Mouse (Mus musculus): Measurements from ENCODE around the gene Esr1. TPM values are rescaled to one million over a fixed set of nuclear protein-coding genes. Genes with fewer than 3 reads are reported as not detected.

Gene Esr1
- polyA plus RNA-seq, 1 experiment from 2014 or later, result 0.05 TPM

- ATAC-seq (replicated peaks; ENCODE audit: low FRiP score), result no peak
- DNase-seq (ENCODE audit: low spot score), result no peak
- 83% methylated on average over 1 of the region's 1 CpGs for WGBS
- no peaks in the 10 kb centered on the region for H3K36me3 ChIP-seq (ENCODE audit: control insufficient read depth, insufficient read depth, low read length)
- no peaks in the 10 kb centered on the region for H3K9me3 ChIP-seq (ENCODE audit: control insufficient read depth, low read length)
- no peak overlapping the region for H3K4me2 ChIP-seq
- H3K9ac ChIP-seq (ENCODE audit: low read depth, low read length), result no peak overlapping the region
- no peak overlapping the region for H3K4me3 ChIP-seq (ENCODE audit: low read depth, low read length)
- H3K27me3 ChIP-seq (replicated peaks; ENCODE audit: control insufficient read depth, insufficient read depth, low read length), result no peaks in the 10 kb centered on the region
- H3K4me1 ChIP-seq (replicated peaks; ENCODE audit: control insufficient read depth, insufficient read depth, low read length), result no peaks in the 10 kb centered on the region
- no peak overlapping the region for H3K27ac ChIP-seq (ENCODE audit: low read depth, low read length)
These were observed 415.8 kb downstream of the Esr1 start for GRCm38 (mm10) chr10:5027208-5027607.

- Histone ChIP-seq H3K27ac (ENCODE audit: low read depth, low read length) (no peak overlapping the region), H3K9ac (ENCODE audit: low read depth, low read length) (no peak overlapping the region), H3K36me3 (ENCODE audit: control insufficient read depth, insufficient read depth, low read length) (no peaks in the 10 kb centered on the region), H3K4me3 (ENCODE audit: low read depth, low read length) (no peak overlapping the region), H3K4me1 (replicated peaks; ENCODE audit: control insufficient read depth, insufficient read depth, low read length) (no peaks in the 10 kb centered on the region), H3K4me2 (no peak overlapping the region), H3K27me3 (replicated peaks; ENCODE audit: control insufficient read depth, insufficient read depth, low read length) (no peaks in the 10 kb centered on the region), H3K9me3 (ENCODE audit: control insufficient read depth, low read length) (no peaks in the 10 kb centered on the region)
- DNase-seq (ENCODE audit: low spot score) (no peak), ATAC-seq (replicated peaks; ENCODE audit: low FRiP score) (no peak)
- WGBS, result 82% methylated on average over 9 of the region's 9 CpGs
These were observed 416.9 kb downstream of the Esr1 start for GRCm38 (mm10) chr10:5028301-5028700.

- Histone ChIP-seq H3K36me3 (ENCODE audit: control insufficient read depth, insufficient read depth, low read length) (no peaks in the 10 kb centered on the region), H3K4me2 (no peak overlapping the region), H3K4me1 (replicated peaks; ENCODE audit: control insufficient read depth, insufficient read depth, low read length) (no peaks in the 10 kb centered on the region), H3K27me3 (replicated peaks; ENCODE audit: control insufficient read depth, insufficient read depth, low read length) (no peaks in the 10 kb centered on the region), H3K9ac (ENCODE audit: low read depth, low read length) (no peak overlapping the region), H3K27ac (ENCODE audit: low read depth, low read length) (no peak overlapping the region), H3K4me3 (ENCODE audit: low read depth, low read length) (no peak overlapping the region), H3K9me3 (ENCODE audit: control insufficient read depth, low read length) (no peaks in the 10 kb centered on the region)
- ATAC-seq (replicated peaks; ENCODE audit: low FRiP score), result no peak
- WGBS, result 78% methylated on average over 2 of the region's 2 CpGs
- DNase-seq (ENCODE audit: low spot score), result no peak
These were observed 417.8 kb downstream of the Esr1 start for GRCm38 (mm10) chr10:5029161-5029560.

- Histone ChIP-seq H3K27me3 (replicated peaks; ENCODE audit: control insufficient read depth, insufficient read depth, low read length) (no peaks in the 10 kb centered on the region), H3K4me1 (replicated peaks; ENCODE audit: control insufficient read depth, insufficient read depth, low read length) (no peaks in the 10 kb centered on the region), H3K4me2 (no peak overlapping the region), H3K36me3 (ENCODE audit: control insufficient read depth, insufficient read depth, low read length) (no peaks in the 10 kb centered on the region; the same call in 1 of the 2 replicates), H3K27ac (ENCODE audit: low read depth, low read length) (no peak overlapping the region), H3K4me3 (ENCODE audit: low read depth, low read length) (no peak overlapping the region), H3K9me3 (ENCODE audit: control insufficient read depth, low read length) (no peaks in the 10 kb centered on the region), H3K9ac (ENCODE audit: low read depth, low read length) (no peak overlapping the region)
- ATAC-seq (replicated peaks; ENCODE audit: low FRiP score) (no peak), DNase-seq (ENCODE audit: low spot score) (no peak)
- WGBS, result 76% methylated on average over 1 of the region's 1 CpGs
These were observed 418.5 kb downstream of the Esr1 start for GRCm38 (mm10) chr10:5029883-5030282.

GRCm38 (mm10) chr10:5032192-5033048 lies 421.0 kb downstream of the Esr1 start:
- Histone ChIP-seq H3K4me3 (ENCODE audit: low read depth, low read length) (no peak overlapping the region), H3K9me3 (ENCODE audit: control insufficient read depth, low read length) (no peaks in the 10 kb centered on the region), H3K27ac (ENCODE audit: low read depth, low read length) (no peak overlapping the region), H3K36me3 (ENCODE audit: control insufficient read depth, insufficient read depth, low read length) (no peaks in the 10 kb centered on the region; the same call in 1 of the 2 replicates), H3K27me3 (replicated peaks; ENCODE audit: control insufficient read depth, insufficient read depth, low read length) (no peaks in the 10 kb centered on the region), H3K4me1 (replicated peaks; ENCODE audit: control insufficient read depth, insufficient read depth, low read length) (no peaks in the 10 kb centered on the region), H3K9ac (ENCODE audit: low read depth, low read length) (no peak overlapping the region), H3K4me2 (no peak overlapping the region)
- no peak for DNase-seq (ENCODE audit: low spot score)
- WGBS, result 87% methylated on average over 15 of the region's 15 CpGs
- ATAC-seq (replicated peaks; ENCODE audit: low FRiP score), result no peak

- Histone ChIP-seq H3K27me3 (replicated peaks; ENCODE audit: control insufficient read depth, insufficient read depth, low read length) (no peaks in the 10 kb centered on the region), H3K27ac (ENCODE audit: low read depth, low read length) (no peak overlapping the region), H3K36me3 (ENCODE audit: control insufficient read depth, insufficient read depth, low read length) (peaks cover under 1% of the 10 kb centered on the region; the same call in 1 of the 2 replicates), H3K4me3 (ENCODE audit: low read depth, low read length) (no peak overlapping the region), H3K9me3 (ENCODE audit: control insufficient read depth, low read length) (no peaks in the 10 kb centered on the region), H3K4me2 (no peak overlapping the region), H3K9ac (ENCODE audit: low read depth, low read length) (no peak overlapping the region), H3K4me1 (replicated peaks; ENCODE audit: control insufficient read depth, insufficient read depth, low read length) (no peaks in the 10 kb centered on the region)
- WGBS, result 77% methylated on average over 8 of the region's 8 CpGs
- ATAC-seq (replicated peaks; ENCODE audit: low FRiP score) (no peak), DNase-seq (ENCODE audit: low spot score) (no peak)
These were observed 429.9 kb downstream of the Esr1 start for GRCm38 (mm10) chr10:5041254-5041653.

- Histone ChIP-seq H3K36me3 (ENCODE audit: control insufficient read depth, insufficient read depth, low read length) (0 out of 2 replicates have a peak, but pooled peaks cover 2% of the 10 kb centered on the region), H3K4me3 (ENCODE audit: low read depth, low read length) (no peak overlapping the region), H3K27me3 (replicated peaks; ENCODE audit: control insufficient read depth, insufficient read depth, low read length) (no peaks in the 10 kb centered on the region), H3K27ac (ENCODE audit: low read depth, low read length) (no peak overlapping the region), H3K9ac (ENCODE audit: low read depth, low read length) (no peak overlapping the region), H3K9me3 (ENCODE audit: control insufficient read depth, low read length) (no peaks in the 10 kb centered on the region), H3K4me2 (no peak overlapping the region), H3K4me1 (replicated peaks; ENCODE audit: control insufficient read depth, insufficient read depth, low read length) (no peaks in the 10 kb centered on the region)
- DNase-seq (ENCODE audit: low spot score) (no peak), ATAC-seq (replicated peaks; ENCODE audit: low FRiP score) (no peak)
- 82% methylated on average over 8 of the region's 8 CpGs for WGBS
These were observed 433.1 kb downstream of the Esr1 start for GRCm38 (mm10) chr10:5044481-5044880.

GRCm38 (mm10) chr10:5045213-5045612 lies 433.8 kb downstream of the Esr1 start:
- ATAC-seq (replicated peaks; ENCODE audit: low FRiP score), result no peak
- H3K9me3 ChIP-seq (ENCODE audit: control insufficient read depth, low read length), result no peaks in the 10 kb centered on the region

GRCm38 (mm10) chr10:5045671-5046070 lies 434.3 kb downstream of the Esr1 start:
- H3K27ac ChIP-seq (ENCODE audit: low read depth, low read length), result no peak overlapping the region
- H3K4me2 ChIP-seq, result no peak overlapping the region
- H3K4me3 ChIP-seq (ENCODE audit: low read depth, low read length), result no peak overlapping the region
- H3K27me3 ChIP-seq (replicated peaks; ENCODE audit: control insufficient read depth, insufficient read depth, low read length), result no peaks in the 10 kb centered on the region
- ATAC-seq (replicated peaks; ENCODE audit: low FRiP score) (no peak), DNase-seq (ENCODE audit: low spot score) (no peak)
- no peaks in the 10 kb centered on the region for H3K4me1 ChIP-seq (replicated peaks; ENCODE audit: control insufficient read depth, insufficient read depth, low read length)
- 0 out of 2 replicates have a peak, but pooled peaks cover 2% of the 10 kb centered on the region for H3K36me3 ChIP-seq (ENCODE audit: control insufficient read depth, insufficient read depth, low read length)
- no peaks in the 10 kb centered on the region for H3K9me3 ChIP-seq (ENCODE audit: control insufficient read depth, low read length)
- no peak overlapping the region for H3K9ac ChIP-seq (ENCODE audit: low read depth, low read length)
- WGBS, result 84% methylated on average over 5 of the region's 5 CpGs

More at GRCm38 (mm10) chr10:5045213-5045612, 433.8 kb downstream of the Esr1 start:
- H3K27ac ChIP-seq (ENCODE audit: low read depth, low read length), result no peak overlapping the region
- no peak overlapping the region for H3K9ac ChIP-seq (ENCODE audit: low read depth, low read length)
- no peak overlapping the region for H3K4me3 ChIP-seq (ENCODE audit: low read depth, low read length)
- DNase-seq (ENCODE audit: low spot score), result no peak
- H3K4me2 ChIP-seq, result no peak overlapping the region
- H3K27me3 ChIP-seq (replicated peaks; ENCODE audit: control insufficient read depth, insufficient read depth, low read length), result no peaks in the 10 kb centered on the region
- no peaks in the 10 kb centered on the region for H3K4me1 ChIP-seq (replicated peaks; ENCODE audit: control insufficient read depth, insufficient read depth, low read length)
- 86% methylated on average over 7 of the region's 7 CpGs for WGBS
- 0 out of 2 replicates have a peak, but pooled peaks cover 2% of the 10 kb centered on the region for H3K36me3 ChIP-seq (ENCODE audit: control insufficient read depth, insufficient read depth, low read length)

Measured in liver, embryonic 11.5 days (tissue).